Mouse (Mus musculus): ENCODE measurements around the gene Btbd3.

Btbd3 gene

DNA sequence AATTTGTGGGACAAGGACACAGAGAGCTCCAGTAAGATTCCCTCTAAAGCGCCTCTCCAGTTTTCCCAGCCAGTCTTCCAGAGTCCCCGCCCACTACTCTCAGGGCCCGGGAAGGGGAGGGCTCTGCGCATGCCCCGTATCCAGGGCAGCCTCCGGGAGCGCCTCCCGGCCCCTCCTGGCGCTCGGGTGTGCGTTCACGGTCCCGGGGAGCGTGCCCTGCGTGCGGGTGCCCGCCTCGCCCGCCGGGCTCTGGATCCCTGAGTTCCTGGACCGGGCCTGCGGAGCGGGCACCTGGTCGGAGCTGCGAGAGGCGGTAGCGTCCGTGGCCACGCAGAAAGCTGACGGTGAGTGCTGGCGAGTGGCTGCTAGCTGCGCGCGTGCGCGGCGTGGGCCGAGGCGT lies at the start of gene Btbd3:
TSS of gene Btbd3 (plus strand) at position 155 of the 400 bp plus-strand sequence.
- no peak for DNase-seq (ENCODE audit: low read depth, low spot score)

DNA sequence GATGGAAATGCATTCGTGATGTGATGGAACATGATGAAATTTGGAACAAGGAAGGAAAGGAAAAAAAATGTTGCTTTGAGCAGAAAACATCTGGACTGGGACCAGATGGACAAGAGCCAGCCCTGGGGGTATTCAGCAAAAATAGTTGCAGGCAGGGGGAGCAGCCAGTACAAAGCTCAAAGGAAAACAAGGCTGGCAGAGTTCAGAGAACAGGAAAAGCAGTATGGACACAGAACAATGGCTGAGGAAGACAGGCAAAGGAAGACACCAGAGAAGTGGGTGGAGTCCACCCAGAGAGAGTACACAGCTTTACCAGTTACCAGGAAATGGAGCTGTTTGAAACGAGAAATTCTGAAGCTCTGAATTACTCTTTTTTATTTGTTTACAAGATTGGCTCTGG lies 40.8 kb upstream of the Btbd3 start:
- no peak for DNase-seq (ENCODE audit: low read depth, low spot score)

DNA sequence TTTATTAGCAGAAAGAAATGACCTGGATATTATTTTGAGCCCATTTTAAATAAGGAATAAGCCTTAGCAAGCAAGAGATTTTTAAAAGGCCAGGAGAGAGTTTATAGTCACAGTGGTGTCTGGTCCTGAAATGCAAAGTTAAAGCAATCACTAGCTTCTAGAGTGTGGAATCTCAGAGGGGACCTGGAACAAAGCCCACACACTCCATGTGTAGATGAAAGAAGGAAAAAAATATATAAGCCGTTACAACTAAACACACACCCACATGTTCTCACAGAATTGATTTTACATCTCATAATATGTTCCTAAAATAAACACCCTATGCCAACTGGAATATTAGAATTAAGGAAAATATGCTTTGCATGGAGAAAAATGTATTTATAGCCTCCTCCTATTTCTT lies 36.1 kb upstream of the Btbd3 start:
- no peak for DNase-seq (ENCODE audit: low read depth, low spot score)

DNA sequence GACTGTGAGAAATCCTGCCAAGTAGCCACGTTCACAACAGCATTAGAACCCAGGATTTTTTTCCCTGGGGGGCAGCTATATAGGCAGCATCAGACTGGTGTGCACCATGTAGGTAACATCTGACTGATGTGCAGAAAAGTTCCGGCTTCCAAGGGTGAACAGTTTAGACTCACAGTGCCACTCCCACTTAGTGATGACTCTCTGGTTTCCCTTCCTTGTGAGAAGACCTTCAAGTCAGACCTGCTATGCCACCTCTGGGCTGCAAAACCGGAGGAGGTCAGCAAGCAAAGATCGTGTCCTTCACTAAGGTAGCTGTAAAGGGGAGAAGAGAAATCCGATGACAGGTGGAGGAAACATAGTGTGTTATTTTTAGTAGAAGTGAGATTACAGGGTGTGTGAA lies 24.1 kb upstream of the Btbd3 start:
- no peak for DNase-seq (ENCODE audit: low read depth, low spot score)

DNA sequence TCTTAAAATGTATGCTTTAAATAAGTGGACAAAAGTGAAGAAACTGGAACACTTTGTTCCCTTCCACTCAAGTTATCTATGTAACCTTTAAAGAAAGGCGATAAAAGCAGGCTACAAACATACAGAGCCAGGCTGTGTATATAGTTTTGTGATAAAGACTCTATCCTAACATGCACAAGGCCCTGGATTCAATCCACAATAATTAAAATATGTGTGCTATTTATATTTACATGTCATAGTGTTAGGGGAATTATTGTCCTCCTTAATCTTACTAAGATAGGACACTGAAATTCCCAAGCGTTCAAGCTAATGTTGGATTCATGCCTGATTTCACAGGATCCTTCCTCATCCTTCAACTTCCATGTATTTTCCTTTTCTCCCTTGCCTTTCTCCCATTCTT lies 20.2 kb upstream of the Btbd3 start:
- DNase-seq (ENCODE audit: low read depth, low spot score) = no peak

DNA sequence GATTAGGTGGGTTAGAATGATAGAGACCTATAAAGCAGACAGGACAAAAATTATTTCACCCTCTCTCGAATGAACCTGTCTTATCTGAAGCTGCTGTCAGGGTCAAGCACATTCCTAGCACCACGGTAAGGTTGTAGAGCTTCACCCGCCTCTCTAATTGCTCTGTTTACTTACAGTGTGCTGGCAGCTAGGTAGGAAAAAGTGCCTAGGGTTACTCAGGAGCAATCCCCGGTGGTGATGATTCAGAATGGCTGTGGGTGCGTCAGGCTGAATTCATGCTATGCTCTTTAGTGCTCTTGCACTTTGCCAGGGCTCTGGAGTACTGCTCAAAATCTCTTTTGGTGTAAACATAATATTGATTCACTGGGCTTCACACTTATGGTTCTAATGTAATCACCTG lies 13.9 kb upstream of the Btbd3 start:
- DNase-seq (ENCODE audit: low read depth, low spot score) = no peak

DNA sequence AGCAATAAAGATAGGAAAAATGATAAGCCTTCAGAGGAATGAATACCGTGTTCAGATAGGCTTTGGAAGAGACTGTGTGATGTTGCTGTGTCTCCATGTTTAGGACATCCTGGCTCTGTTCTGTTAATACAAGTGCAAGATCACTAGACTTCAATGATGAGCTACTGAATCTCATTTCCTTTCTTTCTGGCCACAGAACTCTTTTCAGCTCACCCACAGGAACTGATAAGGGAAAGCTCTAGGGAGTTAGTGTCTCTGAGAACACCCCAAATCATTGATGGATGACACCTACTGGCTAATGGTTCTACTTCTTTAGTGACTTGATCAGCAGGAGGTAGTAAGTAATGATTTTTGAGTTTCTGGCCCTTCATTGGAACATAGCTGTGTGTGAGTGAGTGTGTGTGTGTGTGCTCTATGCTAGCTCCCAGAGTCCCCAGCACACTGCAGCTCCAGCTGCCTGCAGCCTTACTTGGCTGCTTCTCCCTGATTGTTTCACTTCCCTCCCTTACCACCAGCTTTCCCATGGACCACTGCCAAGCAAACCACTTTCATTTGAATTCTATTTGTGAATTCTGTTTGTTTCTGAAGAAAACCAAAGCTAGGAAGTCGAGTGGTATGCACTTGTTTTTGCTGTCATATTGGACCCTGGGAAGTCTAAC lies 10.6 kb upstream of the Btbd3 start:
- DNase-seq (ENCODE audit: low read depth, low spot score) = no peak

DNA sequence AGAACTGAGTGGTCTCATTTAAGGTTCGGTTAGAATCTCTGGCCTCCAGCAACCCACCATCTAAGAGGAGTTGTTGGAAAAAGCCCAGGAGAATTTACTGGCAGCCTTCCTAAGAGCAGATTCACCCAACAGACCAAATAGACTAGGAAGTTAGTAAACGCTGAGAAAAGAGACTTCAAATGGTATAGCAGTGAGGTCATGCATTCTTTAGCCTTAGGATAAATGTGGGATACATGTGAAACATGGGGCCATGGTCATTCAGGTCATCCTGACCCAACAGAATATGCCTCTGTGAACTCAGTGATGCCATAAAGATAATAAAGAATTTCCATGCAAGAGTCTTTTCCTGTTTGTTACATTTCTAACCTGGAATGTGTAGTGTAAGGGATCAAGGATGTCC lies 8.4 kb upstream of the Btbd3 start:
- no peak for DNase-seq (ENCODE audit: low read depth, low spot score)

DNA sequence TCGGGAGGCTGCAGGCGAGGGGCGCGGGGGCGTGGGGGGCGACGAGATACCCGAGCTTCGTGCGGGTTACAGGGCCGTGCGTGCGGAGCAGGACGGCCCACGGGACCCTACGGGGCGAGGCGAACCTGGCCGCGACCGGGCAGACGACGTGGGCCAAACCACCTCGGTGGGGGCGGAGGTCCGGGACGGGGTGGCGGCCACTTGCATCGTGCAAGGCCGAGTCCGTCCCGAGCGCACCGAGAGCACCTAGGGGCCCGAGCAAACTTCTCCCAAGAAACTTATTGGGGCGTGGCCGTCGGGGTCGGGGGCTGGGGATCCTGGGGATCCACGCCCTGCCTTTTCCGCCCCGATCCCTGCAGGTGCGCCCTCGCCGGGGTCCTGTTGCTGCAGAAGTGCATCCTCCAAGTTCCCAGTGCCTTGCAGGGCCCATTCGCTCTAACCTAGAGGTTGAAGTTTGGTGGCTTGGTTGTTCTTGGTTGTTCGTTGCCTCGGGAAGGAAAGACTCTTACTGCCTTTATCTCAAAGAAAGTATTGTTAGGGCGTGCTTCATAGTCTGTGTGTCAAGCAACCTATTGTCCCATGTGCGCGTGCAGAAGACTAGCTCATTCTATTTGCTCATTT lies 596 bp downstream of the Btbd3 start:
- no peak for DNase-seq (ENCODE audit: low read depth, low spot score)

DNA sequence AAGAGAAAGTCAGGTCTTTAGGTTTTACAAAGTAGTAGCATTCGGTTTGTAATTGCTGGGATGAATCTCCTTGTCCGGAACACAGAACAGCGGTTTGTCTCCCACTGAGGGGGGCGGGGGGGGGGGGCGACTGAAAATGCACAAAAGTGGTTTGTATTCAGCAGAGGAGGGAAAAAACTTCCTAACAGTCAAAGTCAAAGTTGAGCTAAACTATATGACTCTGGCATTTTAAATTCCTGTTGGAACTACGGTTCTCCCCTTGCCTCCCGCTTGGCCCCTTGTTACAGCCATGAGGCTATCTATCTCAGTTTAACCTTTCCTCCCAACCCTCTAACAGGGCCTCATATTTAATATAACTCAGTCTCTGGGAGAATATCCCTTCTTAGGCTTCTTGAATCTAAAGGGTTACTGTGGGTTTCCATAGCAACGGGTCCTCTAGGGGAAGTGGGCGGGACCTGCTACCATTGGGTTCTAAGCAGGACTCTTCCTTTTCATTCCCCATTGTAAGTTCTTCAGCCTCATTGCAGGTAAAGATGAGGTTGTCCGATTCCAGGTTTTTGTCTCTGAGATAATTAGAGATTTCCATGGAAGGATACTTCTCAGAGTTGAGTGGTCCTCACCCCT lies 1.4 kb downstream of the Btbd3 start:
- no peak for DNase-seq (ENCODE audit: low read depth, low spot score)

DNA sequence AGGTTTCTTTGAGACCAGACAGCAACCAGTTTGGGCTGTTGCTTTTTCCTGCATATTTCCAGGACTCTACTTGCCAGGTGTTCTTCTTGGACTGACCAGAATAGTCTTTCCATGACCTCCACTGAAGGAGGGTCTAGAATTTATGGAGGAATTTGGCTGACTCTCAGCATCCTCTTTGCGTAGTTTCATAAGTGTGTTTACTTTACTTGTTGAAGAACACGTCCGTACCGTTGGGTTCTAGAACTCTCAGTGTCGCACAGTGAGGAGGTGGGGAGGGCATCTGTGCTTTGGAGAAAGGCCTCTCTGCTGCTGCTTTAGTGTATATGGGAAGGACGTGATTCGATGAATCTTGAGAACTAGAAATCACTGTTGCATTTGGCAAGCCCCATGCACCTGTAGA lies 4.8 kb downstream of the Btbd3 start:
- no peak for DNase-seq (ENCODE audit: low read depth, low spot score)

DNA sequence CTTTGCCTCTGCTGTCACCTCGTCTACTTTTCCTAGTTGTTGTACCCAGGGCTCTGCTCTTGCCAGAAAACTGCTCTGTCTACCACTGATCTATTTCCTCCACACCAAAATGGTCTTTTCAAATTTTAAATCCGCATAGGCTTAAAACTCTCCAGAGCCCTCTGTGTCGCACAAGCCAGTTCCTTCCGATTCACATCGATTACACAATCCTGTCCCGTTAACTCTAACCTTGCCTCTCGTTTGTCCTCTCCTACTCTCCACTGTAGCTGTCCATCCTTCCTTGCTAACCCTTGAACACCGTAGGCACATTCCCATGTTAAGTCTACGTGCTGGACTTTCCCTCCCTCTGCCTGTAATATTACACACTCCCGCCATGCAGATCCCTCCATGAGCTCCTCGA lies 6.5 kb downstream of the Btbd3 start:
- DNase-seq (ENCODE audit: low read depth, low spot score) = no peak

DNA sequence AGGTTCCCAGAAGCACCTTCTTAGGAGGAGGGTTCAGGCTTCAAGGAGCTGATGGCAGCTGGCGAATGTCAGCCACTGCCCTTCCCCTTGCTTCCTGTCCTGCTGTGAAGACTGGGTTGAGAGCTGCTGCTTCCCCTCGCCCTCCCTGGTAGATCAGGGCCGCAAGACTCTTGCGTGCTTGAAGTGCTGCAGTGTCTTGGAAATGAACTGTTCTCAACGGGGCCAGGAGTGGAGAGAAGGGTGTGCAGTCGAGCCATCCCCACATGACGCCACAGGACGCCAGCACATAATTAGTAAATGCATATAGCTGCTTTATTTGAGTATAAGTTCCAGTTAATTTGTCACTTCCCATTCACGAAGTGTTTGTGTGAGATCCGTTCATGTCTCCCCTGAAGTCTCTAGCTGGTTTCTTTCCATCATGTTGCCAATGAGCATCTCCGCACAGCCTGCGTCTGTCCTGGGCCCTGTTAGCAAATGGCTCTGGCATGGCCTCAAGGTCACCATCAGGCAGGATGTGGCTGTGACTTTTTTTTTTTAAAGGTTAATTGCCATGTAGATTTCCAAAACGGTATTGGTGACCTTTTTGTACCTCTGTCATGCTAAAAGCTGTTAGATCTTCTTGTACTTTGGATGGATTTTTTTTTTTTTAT lies 9.1 kb downstream of the Btbd3 start:
- no peak for DNase-seq (ENCODE audit: low read depth, low spot score)

DNA sequence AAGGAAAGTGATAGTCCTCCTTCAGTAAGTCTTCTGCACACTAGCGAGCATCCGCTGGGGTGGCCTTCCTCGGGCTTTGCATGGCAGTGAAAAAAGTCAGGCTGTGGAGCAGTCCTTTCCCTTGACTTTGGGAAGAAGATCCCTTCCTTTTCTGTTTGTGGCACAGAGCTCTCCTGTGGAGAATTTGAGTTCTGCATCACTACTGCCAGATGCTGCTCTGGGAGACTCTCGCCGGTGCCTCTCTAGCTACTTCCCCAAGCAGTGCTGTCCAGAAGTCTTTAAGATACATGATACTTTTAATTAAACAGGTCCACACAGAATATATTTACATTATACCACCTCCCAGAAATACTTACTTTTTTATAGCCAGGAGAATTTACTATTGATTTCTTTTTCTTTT lies 10.3 kb downstream of the Btbd3 start:
- DNase-seq (ENCODE audit: low read depth, low spot score) = no peak

DNA sequence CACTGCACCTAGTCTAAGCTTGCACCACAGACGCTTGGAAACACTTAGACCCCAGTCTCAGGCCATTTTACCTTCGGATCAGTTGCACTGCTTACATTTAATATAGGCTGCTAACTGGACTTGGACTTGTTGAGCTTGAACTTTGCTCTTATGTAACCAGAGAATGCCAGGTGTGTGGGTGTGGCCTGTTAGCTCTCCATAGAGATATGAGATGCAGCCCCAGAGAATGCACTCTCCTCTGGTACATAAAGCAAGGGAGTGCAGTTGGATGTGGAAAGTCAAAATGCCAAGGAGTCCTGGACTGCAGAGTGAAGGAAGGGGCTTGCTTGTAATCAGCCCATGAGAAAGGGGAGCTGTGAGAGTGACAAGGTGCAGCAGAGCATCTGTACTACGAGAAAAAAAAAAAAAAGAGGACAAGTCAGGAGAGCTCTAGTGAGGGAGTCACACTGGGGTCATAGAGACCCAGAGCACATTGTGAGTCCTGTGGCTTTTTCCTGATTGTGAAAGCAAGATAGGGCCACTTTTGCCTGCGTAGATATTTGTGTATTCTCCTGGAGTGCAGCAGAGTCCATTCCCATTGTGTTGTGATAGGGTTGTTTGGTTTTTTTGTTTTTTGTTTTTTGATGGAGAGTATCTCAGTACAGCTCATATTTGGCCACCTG lies 11.6 kb downstream of the Btbd3 start:
- no peak for DNase-seq (ENCODE audit: low read depth, low spot score)

DNA sequence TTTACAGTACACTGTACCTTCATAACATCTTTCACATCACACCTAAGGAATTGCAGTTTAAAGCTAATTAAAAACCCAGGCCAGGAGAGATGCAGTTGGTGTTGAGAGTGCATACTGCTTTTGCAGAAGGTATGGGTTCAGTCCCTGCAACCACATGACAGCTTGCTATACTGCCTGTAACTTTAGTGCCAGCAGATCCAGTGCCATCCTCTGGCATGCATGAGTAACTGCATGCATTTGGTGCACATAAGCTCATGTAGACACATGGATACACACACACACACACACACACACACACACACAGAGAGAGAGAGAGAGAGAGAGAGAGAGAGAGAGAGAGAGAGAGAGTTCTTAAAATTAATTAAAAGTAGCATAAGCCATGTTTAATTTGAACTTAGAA lies 13.0 kb downstream of the Btbd3 start:
- DNase-seq (ENCODE audit: low read depth, low spot score) = no peak

DNA sequence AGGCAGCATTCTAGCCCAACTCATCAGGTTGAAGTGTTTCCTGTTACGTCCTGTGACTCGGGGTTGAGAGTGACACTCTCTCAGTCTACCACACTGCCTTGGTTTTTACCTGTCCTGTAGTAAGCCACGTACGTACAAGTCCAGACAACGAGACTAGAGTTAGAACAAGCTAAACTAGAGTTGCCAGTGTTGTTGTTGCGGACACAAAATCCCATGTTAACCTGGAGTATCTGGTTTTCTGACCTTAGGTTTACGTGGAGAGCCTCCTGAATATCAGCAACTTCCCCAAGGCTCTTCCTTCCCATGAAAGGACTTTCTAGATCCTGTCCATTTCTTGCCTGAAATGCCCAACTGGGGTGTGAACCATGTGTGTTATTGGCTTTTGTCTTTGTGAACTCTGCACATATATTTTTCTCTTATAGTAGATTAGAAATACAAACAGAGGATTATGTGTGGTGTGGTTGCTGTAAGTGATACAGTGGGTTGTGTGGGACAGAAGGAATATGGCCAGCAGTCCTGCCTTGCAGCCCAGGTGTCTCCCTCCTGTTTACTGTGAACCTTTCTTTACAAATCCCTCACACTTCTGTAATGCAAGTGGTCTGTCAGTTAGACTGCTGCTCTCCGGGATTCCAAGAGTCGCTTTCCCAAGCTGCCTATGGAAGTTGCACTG lies 17.2 kb downstream of the Btbd3 start:
- no peak for DNase-seq (ENCODE audit: low read depth, low spot score)

DNA sequence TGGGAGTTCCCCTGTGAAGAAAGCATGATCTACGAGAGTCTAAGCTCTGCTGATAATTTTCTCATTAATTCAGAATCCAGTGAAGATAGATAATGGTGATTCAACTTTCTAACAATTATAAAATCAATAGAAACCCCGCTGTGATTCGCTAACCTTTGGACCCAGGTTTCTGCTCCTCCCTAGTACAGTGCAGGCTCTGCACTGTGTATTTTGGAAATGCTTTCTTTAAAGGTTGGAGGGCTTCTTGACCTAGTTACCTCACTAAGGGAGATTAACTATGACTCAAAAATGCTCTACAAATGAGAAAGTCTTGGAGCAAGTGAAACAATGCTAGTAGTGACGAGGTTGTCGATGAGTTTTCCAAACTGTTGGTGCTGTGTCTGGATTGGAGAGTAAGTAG lies 17.7 kb downstream of the Btbd3 start:
- DNase-seq (ENCODE audit: low read depth, low spot score) = no peak

DNA sequence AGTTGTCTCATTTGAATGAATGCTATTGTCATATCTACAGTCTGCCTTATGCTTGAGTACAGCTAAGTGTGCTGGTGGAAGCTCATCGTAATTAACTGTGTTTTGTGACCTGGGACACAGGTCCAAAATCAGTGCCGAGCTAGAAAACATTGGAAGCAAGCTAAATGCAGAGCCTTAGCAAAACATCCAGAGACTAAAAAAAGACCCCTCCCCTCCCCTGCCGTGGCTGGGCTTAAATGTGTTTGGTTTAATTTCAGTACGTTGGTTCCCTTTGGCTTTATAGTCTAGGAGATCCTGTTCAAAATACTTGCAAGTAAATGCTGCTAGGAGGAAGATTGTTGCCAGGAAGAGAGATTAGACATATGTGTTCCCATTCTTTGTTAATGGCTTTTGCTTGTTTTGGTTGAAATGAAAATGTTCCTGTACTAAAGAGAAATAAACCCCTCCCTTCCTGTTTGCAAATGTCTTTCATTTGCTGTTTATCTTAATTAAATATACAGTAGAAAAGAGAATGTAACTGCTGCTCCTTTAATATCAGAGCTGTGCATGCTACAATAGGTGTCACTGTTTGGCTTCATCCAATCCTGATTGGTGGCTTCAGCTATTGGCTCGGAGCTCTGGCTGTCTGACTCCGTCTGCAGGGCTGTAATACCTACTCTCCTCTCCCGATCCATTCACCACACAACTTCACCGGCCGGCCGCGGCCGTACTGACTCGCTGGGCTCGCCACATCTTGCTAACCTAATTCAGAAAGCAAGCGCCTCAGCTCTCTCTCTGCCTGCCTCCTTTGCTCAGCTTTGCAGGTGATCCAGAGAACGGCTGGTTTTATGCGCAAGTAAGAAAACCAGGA lies 21.7 kb downstream of the Btbd3 start:
- DNase-seq (ENCODE audit: low read depth, low spot score) = no peak

DNA sequence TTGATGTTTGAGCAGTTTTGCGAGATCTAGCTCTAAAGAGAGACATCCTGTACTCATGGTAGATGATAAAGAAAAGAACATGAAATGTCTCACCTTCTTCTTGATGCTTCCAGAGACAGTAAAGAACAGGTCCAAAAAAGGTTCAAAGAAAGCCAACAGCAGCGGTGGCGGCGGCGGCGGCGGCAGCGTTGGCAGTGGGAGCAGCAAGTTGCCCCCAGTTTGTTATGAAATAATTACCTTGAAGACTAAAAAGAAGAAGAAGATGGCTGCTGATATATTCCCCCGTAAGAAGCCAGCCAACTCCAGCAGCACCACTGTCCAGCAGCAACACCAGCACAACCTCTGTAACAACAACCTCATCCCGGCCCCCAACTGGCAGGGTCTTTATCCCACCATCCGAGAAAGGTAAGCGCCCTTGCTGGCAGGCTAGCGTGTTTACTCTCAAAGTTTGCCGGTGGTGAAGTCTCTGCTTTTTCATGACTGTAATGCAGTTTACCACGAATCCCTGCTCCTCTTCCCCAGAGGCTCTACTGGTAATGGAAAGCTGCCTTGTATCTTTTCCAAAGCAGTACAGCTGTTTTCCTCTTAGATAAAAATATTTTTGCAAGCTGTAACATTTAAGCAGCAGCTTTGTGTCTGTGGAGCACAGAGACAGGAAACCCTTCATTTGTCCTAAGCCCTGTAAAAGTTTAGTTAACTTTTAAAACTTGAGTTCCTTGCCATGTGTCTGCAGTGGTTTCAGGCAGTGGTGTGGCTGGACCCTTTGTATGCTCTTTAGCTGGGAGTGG lies 22.7 kb downstream of the Btbd3 start:
- DNase-seq (ENCODE audit: low read depth, low spot score) = no peak
